Mouse (Mus musculus) bone marrow macrophage, adult 2 months (primary cell): Measurements from ENCODE around the gene Pnldc1. TPM values are rescaled to one million over a fixed set of nuclear protein-coding genes. Genes with fewer than 3 reads are reported as not detected.
"Not testable (repeated sequence)": the region's sequence is repeated elsewhere in the genome, so short reads cannot be mapped to it uniquely, and the experiment has no call there.

Source experiments
- H3K27ac ChIP-seq: 2 replicates; pipeline ENCODE4 v1.5.1; 2012; ENCODE audit warnings: low read depth, low read length; ENCODE audit not compliant: insufficient read depth
- H3K4me1 ChIP-seq: 2 replicates; pipeline ENCODE4 v1.6.1; 2012; ENCODE audit warnings: low read length; ENCODE audit not compliant: control insufficient read depth, insufficient read depth
- H3K4me3 ChIP-seq: 2 replicates; pipeline ENCODE4 v1.5.1; 2012; ENCODE audit warnings: mild to moderate bottlenecking, low read length, moderate library complexity; ENCODE audit not compliant: insufficient read depth
- CTCF ChIP-seq: IDR thresholded peaks from 2 replicates; pipeline ENCODE4 v1.5.1; 2012; ENCODE audit warnings: low read depth, mild to moderate bottlenecking, low read length, moderate library complexity
- POLR2A ChIP-seq: IDR thresholded peaks from 2 replicates; pipeline ENCODE4 v1.6.1; 2012; ENCODE audit warnings: mild to moderate bottlenecking, low read depth, low read length, borderline replicate concordance
- polyA plus RNA-seq: library from polyadenylated mRNA; stranded (reverse); fragments of >200 nt; gene quantifications from 2 replicates; pipeline ENCODE4 v1.2.4, GENCODE M21; 2012; ENCODE audit not compliant: missing spikeins, insufficient read depth, insufficient read length

Gene Pnldc1
- polyA plus RNA-seq, 1 experiment = 0.68 TPM

- H3K4me1 ChIP-seq = peaks cover 3% of the 10 kb centered on the region
- H3K27ac ChIP-seq = no peak overlapping the region
- TF ChIP-seq CTCF = no peak
- no peak for TF ChIP-seq POLR2A
- H3K4me3 ChIP-seq = no peak overlapping the region
Measured at GRCm38 (mm10) chr17:12906436-12906835, 3.6 kb downstream of the Pnldc1 start.

GRCm38 (mm10) chr17:12905810-12906209 lies 4.2 kb downstream of the Pnldc1 start:
- no peak overlapping the region for H3K4me3 ChIP-seq
- TF ChIP-seq CTCF (no peak), POLR2A (no peak)
- H3K27ac ChIP-seq = no peak overlapping the region
- H3K4me1 ChIP-seq = peaks cover 3% of the 10 kb centered on the region

- peaks cover 3% of the 10 kb centered on the region for H3K4me1 ChIP-seq
- no peak overlapping the region for H3K4me3 ChIP-seq
- H3K27ac ChIP-seq = peak overlapping the region; percentile 46; the same call in 1 of the 2 replicates
- TF ChIP-seq POLR2A = no peak
- TF ChIP-seq CTCF = no peak
Measured at GRCm38 (mm10) chr17:12904349-12904748, 5.7 kb downstream of the Pnldc1 start.

GRCm38 (mm10) chr17:12903372-12904333 lies 6.4 kb downstream of the Pnldc1 start:
- H3K27ac ChIP-seq = peak overlapping the region; percentile 28; the same call in 1 of the 2 replicates

GRCm38 (mm10) chr17:12902291-12902690 lies 7.7 kb downstream of the Pnldc1 start:
- no peak overlapping the region for H3K4me3 ChIP-seq
- no peak overlapping the region for H3K27ac ChIP-seq
- TF ChIP-seq POLR2A = no peak
- no peak for TF ChIP-seq CTCF
- peaks cover 3% of the 10 kb centered on the region for H3K4me1 ChIP-seq

More at GRCm38 (mm10) chr17:12903372-12904333, 6.4 kb downstream of the Pnldc1 start:
- no peak overlapping the region for H3K4me3 ChIP-seq
- TF ChIP-seq POLR2A (no peak), CTCF (no peak)
- peaks cover 3% of the 10 kb centered on the region for H3K4me1 ChIP-seq

- H3K4me3 ChIP-seq, H3K4me1 ChIP-seq, H3K27ac ChIP-seq: not testable (repeated sequence)
Measured at GRCm38 (mm10) chr17:12898607-12899006, 11.4 kb downstream of the Pnldc1 start.

GRCm38 (mm10) chr17:12897674-12898073 lies 12.4 kb downstream of the Pnldc1 start:
- H3K4me1 ChIP-seq = no peaks in the 10 kb centered on the region
- no peak overlapping the region for H3K27ac ChIP-seq
- TF ChIP-seq CTCF = no peak
- TF ChIP-seq POLR2A = no peak
- H3K4me3 ChIP-seq = no peak overlapping the region

GRCm38 (mm10) chr17:12892033-12892432 lies 18.0 kb downstream of the Pnldc1 start:
- H3K27ac ChIP-seq = no peak overlapping the region
- no peak overlapping the region for H3K4me3 ChIP-seq
- H3K4me1 ChIP-seq = no peaks in the 10 kb centered on the region
- TF ChIP-seq CTCF = no peak
- TF ChIP-seq POLR2A = no peak

GRCm38 (mm10) chr17:12891054-12891453 lies 19.0 kb downstream of the Pnldc1 start:
- Histone ChIP-seq H3K4me1 (no peaks in the 10 kb centered on the region), H3K27ac (no peak overlapping the region), H3K4me3 (no peak overlapping the region)
- TF ChIP-seq POLR2A (no peak), CTCF (no peak)

GRCm38 (mm10) chr17:12887021-12887775 lies 22.8 kb downstream of the Pnldc1 start:
- Histone ChIP-seq H3K4me3 (no peak overlapping the region), H3K27ac (no peak overlapping the region), H3K4me1 (no peaks in the 10 kb centered on the region)
- no peak for TF ChIP-seq CTCF
- no peak for TF ChIP-seq POLR2A
